Mouse (Mus musculus) heart, adult 2 months (tissue): ENCODE measurements around the gene Osbpl5. TPM values are rescaled to one million over a fixed set of nuclear protein-coding genes. Genes with fewer than 3 reads are reported as not detected.

Experiments
- DNase-seq, 2 experiments: peaks; one replicate each; pipeline ENCODE4 v3.0.0; 2021
- H3K27ac ChIP-seq: fragments of 200-600 bp; 2 replicates; pipeline ENCODE4 v1.8.1; 2022
- H3K27me3 ChIP-seq: fragments of 200-500 bp; 2 replicates; pipeline ENCODE4 v1.6.1; 2012; ENCODE audit warnings: mild to moderate bottlenecking, low read length, inconsistent platforms, mixed read lengths; ENCODE audit not compliant: control insufficient read depth, insufficient read depth
- H3K36me3 ChIP-seq: fragments of 200-500 bp; 2 replicates; pipeline ENCODE4 v1.6.1; 2012; ENCODE audit warnings: low read length, inconsistent platforms; ENCODE audit not compliant: control insufficient read depth, insufficient read depth
- H3K4me1 ChIP-seq: fragments of 200-500 bp; 2 replicates; pipeline ENCODE4 v1.6.1; 2011; ENCODE audit warnings: low read length; ENCODE audit not compliant: control insufficient read depth, insufficient read depth
- H3K4me3 ChIP-seq: fragments of 200-600 bp; 2 replicates; pipeline ENCODE4 v1.8.1; 2022
- H3K79me2 ChIP-seq: fragments of 200-500 bp; replicated peaks from 2 replicates; pipeline ENCODE4 v1.6.1; 2012; ENCODE audit warnings: mild to moderate bottlenecking, inconsistent platforms, low read length, moderate library complexity, mixed read lengths; ENCODE audit not compliant: control insufficient read depth, insufficient read depth
- H3K9ac ChIP-seq: fragments of 200-500 bp; 2 replicates; pipeline ENCODE4 v1.6.1; 2012; ENCODE audit warnings: low read depth, mild to moderate bottlenecking, control low read depth, inconsistent platforms, low read length, mixed read lengths
- CTCF ChIP-seq: fragments of 200-600 bp; IDR thresholded peaks from 2 replicates; pipeline ENCODE4 v1.8.1; 2022; ENCODE audit warnings: antibody characterized with exemption, mild to moderate bottlenecking, moderate library complexity
- EP300 ChIP-seq: fragments of 200-500 bp; IDR thresholded peaks from 2 replicates; pipeline ENCODE4 v1.6.1; 2011; ENCODE audit warnings: low read depth, low read length, control low read depth; ENCODE audit not compliant: insufficient read depth
- POLR2A ChIP-seq: fragments of 200-500 bp; IDR thresholded peaks from 2 replicates; pipeline ENCODE4 v1.6.1; 2011; ENCODE audit warnings: mild to moderate bottlenecking, low read depth, low read length, control low read depth; ENCODE audit not compliant: insufficient read depth
- WGBS: fragments of 180-500 bp; shearing (Covaris S2); methylation state at CpG from one replicate; pipeline ENCODE4 v1.1.7; 2018; 5-methylcytosine and 5-hydroxymethylcytosine counted together
- intact Hi-C: fragments of 180-260 bp; cut with DNase I; formaldehyde crosslinking; loops from one replicate; pipeline ENCODE4 v1.15.1; 2025
- polyA plus RNA-seq: library from polyadenylated mRNA; depleted of rRNA; stranded (reverse); fragments of >200 nt; gene quantifications from 2 replicates; pipeline ENCODE4 v1.2.3, GENCODE M21; 2012
- total RNA-seq, 2 experiments: library from RNA; stranded (reverse); gene quantifications; 2 replicates each; pipeline ENCODE4 v1.2.3; 2021

Gene Osbpl5
- total and polyA plus RNA-seq, 3 experiments = 14.8 to 21.3 (median 18.0) TPM

DNA sequence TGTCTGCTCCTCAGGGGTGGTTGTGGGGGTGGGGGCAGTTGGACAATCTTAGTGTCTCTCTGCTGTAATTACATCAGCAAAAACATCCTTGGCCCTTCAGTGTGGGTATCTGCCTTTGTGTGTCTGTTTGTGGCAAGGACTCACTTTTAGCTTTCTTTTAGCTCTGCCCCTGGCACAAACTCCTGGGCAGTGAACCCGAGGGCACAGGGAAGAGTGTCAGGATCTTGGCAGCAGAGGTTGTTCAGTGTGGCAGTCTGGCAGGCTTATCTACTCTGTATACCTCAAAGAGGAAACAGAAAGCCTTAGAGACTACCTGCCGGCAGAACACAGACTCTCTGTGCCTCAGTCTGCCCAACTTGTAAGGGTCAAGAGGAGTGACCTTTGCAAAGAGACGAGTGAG lies 911 bp upstream of the Osbpl5 start:
- no peak overlapping the region for H3K9ac ChIP-seq
- no peaks in the 10 kb centered on the region for H3K79me2 ChIP-seq
- H3K27ac ChIP-seq = no peak overlapping the region
- DNase-seq = no peak
- no peaks in the 10 kb centered on the region for H3K36me3 ChIP-seq
- WGBS = 45% methylated on average over 3 of the region's 3 CpGs
- no peak overlapping the region for H3K4me3 ChIP-seq
- no peaks in the 10 kb centered on the region for H3K4me1 ChIP-seq
- intact Hi-C loops = no loop called here
- H3K27me3 ChIP-seq = no peaks in the 10 kb centered on the region
- TF ChIP-seq EP300 (no peak), CTCF (no peak), POLR2A (no peak)

- Histone ChIP-seq H3K9ac (peak overlapping the region; percentile 33; the same call in 1 of the 2 replicates), H3K27ac (no peak overlapping the region), H3K79me2 (no peaks in the 10 kb centered on the region), H3K36me3 (no peaks in the 10 kb centered on the region), H3K4me1 (no peaks in the 10 kb centered on the region), H3K4me3 (peak overlapping the region; percentile 42), H3K27me3 (no peaks in the 10 kb centered on the region)
- 0 out of 2 replicates have a peak, but pooled peaks have one; percentile 12 for TF ChIP-seq CTCF
- no peak for TF ChIP-seq EP300
- peak; percentile 78 to 87 for DNase-seq
- under 1% methylated on average over 15 of the region's 15 CpGs for WGBS
- intact Hi-C loops = no loop called here
Measured at GRCm38 (mm10) chr7:143757027-143757390, 224 bp upstream of the Osbpl5 start.

DNA sequence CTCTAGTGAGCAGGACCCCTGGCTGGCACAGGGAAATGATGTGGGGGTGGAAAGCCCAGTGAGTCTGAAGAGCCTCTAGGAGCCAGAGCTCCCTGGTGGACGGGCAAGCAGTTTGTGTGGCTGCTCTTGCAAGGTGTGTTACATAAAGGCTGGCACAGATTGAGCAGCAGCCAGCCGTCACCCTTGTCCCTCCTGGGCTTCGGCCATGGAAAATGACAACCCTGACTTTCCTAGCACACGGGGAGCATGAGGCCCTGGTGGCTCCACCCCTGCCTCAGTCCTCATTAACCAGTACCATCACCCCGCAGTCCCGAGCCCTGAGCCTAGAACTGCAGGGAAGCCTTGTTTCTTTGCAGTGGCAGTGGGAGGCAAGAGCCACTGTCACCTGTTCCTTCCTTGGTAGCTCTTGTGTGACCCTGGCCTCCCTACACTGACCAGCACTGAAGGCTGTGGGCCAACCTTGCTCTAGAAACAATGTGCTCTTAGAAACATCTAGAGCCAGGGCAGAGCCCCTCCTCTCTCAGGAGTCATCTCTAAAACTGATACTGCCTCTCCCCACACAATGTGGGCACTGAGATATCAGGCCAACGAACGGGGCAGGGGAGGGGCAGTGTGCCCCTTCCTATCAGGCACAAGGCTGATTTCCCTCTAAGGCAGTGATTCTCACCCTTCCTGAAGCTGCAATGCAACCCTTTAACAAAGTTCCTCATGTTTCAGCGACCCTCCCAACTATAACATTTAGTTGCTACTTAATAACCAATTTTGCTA lies 1.2 kb downstream of the Osbpl5 start:
- TF ChIP-seq POLR2A = no peak
- TF ChIP-seq EP300 = no peak
- no peak for TF ChIP-seq CTCF
- Histone ChIP-seq H3K4me1 (no peaks in the 10 kb centered on the region), H3K79me2 (no peaks in the 10 kb centered on the region), H3K4me3 (no peak overlapping the region), H3K9ac (no peak overlapping the region), H3K27me3 (no peaks in the 10 kb centered on the region), H3K36me3 (no peaks in the 10 kb centered on the region), H3K27ac (no peak overlapping the region)
- intact Hi-C loops = no loop called here
- WGBS = 65% methylated on average over 9 of the region's 9 CpGs
- peak in 1 of 2 experiments; percentile 33 for DNase-seq

DNA sequence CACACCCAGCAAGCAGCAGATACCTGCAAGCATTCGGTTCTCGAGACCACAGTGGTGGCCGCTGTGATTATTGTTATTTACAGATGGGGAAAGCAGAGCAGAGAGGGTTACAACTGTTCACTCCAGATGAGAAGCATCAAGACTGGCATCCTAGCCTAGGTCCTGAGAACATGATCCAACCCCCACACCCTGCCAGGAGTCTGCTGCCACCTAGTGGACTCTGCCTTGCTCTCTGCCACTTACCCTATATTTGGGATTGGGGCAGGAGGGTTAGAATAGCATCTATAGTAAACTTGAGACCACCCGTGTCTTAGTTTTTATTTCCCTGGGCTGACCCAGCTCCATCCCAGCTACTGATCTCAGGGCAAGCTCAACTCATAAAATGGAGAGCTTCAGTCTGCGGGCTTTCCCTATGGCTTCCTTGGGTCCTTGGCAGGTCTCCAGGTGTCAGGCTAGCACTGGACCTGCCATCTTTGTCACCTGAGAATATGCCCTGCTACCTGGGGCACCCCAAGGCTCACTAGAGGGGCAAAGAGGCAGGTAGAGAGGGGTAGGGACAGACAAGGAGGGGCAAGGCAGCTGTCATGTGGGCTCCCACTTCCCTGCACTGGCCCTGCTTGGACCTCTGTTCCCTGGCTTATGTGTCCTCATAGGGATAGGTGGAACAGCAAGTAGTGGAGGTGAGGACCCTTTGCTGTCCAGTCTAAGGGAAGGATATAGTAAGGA lies 2.6 kb downstream of the Osbpl5 start:
- Histone ChIP-seq H3K27me3 (no peaks in the 10 kb centered on the region), H3K27ac (no peak overlapping the region), H3K36me3 (no peaks in the 10 kb centered on the region), H3K79me2 (no peaks in the 10 kb centered on the region), H3K9ac (no peak overlapping the region), H3K4me1 (no peaks in the 10 kb centered on the region), H3K4me3 (no peak overlapping the region)
- intact Hi-C loops = no loop called here
- TF ChIP-seq POLR2A (no peak), CTCF (peak; percentile 84), EP300 (peak; percentile 44; the same call in 1 of the 2 replicates)
- DNase-seq = peak; percentile 50 to 54
- 51% methylated on average over 5 of the region's 5 CpGs for WGBS

DNA sequence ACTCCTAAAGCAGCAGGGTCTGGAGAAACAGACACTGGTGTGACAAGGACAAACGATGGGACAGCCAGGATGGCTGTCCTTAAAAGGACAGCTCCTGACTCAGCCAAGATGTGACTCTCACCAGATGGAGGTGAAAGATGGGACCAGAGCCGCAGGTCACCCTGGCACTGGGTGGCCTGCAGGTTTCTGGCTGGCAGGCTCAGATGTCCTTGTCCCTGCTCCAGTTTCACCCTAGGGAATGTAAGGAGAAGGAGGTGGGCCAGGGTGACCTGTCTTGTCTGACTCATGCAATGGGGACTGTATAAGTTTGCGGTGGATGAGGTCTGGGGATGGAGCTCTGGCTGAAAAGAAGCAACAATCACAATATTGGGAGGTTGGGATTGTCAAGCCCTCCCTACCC lies 4.2 kb downstream of the Osbpl5 start:
- no peak for DNase-seq
- WGBS = 73% methylated on average over 3 of the region's 3 CpGs
- Histone ChIP-seq H3K27me3 (no peaks in the 10 kb centered on the region), H3K4me1 (peaks cover 2% of the 10 kb centered on the region), H3K27ac (no peak overlapping the region), H3K79me2 (no peaks in the 10 kb centered on the region), H3K36me3 (no peaks in the 10 kb centered on the region), H3K9ac (no peak overlapping the region), H3K4me3 (no peak overlapping the region)
- no peak for TF ChIP-seq CTCF
- TF ChIP-seq EP300 = no peak
- no peak for TF ChIP-seq POLR2A
- intact Hi-C loops = no loop called here

DNA sequence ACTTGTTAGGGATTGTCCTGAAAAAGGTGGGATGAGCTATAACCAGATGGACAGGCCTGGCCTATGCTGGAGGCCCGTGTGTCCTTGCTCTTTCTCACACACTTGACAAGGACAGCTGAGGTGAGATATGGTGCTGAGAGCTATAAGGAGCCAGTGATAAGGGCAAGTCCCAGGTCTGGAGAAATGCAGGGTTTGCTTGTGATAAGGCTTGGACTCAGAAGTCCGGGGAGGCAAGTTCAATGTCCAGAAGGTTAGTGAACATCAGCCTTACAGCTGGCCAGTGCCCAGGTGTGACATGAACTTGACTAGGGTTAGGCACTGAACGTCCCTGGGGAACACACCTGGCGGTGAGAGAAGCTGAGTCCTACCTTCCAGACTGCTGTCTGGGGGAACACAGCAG lies 4.7 kb downstream of the Osbpl5 start:
- Histone ChIP-seq H3K27ac (no peak overlapping the region), H3K9ac (no peak overlapping the region), H3K27me3 (no peaks in the 10 kb centered on the region), H3K36me3 (no peaks in the 10 kb centered on the region), H3K4me3 (no peak overlapping the region), H3K4me1 (peaks cover 2% of the 10 kb centered on the region), H3K79me2 (no peaks in the 10 kb centered on the region)
- 49% methylated on average over 4 of the region's 4 CpGs for WGBS
- intact Hi-C loops = no loop called here
- TF ChIP-seq CTCF (no peak), EP300 (no peak), POLR2A (no peak)
- no peak for DNase-seq
